Mouse (Mus musculus): ENCODE results near the gene Gm7029.
"Not testable (repeated sequence)": the region's sequence is repeated elsewhere in the genome, so short reads cannot be mapped to it uniquely, and the experiment has no call there.

The Gm7029 gene

DNA sequence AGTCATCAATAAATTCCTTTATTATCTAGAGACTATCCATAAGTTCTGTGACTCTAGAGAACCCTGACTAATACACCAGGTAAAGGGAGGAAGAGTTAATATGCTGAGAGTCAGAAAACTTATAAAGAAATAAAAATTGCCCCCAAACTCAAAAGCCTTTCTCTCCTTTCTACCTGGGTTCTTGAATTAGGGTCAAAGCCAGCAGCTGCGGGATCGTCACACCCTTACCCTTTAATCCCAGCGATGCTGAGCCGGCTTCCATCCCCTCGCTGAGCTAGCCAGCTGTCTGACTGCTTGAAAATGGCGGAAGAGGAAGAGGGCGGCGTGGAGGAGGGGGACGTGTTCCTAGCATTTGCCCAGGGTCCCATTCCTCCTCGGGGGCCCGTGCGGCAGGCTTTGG lies at the start of gene Gm7029:
Gm7029 (plus strand) TSS at position 301 of the 400 bp plus-strand sequence.
- DNase-seq: not testable (repeated sequence)

DNA sequence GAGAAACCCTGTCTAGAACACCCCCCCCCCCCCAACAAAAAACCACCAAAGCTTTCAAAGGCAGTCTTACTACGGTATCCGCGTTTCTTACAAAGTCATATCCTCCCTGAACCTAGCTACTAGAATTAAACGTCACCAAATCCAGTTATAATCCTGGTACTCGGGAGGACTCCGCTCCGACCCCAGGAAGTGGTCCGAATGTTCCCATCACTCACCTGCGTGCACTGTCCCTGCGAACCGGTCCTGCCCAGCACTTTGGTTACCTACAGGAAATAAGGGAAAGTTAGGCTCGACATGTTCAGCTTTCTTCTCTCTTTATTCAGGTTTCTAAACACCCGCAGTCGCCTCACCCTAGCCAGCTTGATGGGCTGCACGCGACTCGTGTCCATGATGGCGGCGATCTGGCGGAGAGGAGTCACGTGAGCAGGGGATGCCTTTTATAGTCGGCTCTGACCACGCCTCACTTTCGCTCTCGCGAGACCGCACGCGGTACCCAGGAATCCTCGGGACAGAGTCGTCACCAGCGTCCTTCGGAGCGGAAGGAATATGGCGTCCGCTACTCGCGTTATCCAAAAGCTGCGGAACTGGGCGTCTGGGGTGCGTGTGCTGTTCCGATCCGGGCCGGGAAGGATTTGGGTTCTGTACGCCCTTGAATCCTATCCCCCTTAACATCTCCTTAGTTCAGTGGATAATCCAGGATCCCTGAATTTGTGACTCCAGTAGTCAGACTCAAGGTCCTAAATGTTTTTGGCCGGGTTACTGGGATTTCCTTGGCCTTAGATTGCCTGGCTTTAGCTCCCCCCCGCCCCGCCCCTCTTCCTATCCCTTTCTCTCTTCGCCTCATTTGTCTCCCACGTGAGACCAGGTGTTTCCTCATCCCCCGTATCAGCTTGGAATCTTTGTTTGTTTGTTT lies 49.3 kb upstream of the Gm7029 start, which contains the start of the genes Rps28 and Ndufa7:
Rps28 (minus strand) TSS at position 479 of the 913 bp plus-strand sequence.
Ndufa7 (plus strand) TSS at position 489 of the 913 bp plus-strand sequence.
- peak; percentile 98 to 99 for DNase-seq

DNA sequence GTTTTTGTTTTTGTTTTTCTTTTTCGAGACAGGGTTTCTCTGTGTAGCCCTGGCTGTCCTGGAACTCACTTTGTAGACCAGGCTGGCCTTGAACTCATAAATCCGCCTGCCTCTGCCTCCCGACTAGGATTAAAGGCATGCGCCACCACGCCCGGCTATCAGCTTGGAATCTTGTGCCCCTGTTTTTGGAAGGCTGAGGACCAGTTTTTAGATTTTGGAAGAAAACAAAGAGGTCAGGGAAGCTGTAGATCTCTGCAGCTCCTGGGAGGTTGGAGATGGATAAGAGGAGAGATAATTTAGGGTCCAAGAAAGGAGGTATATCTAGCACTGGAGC lies 48.7 kb upstream of the Gm7029 start:
- DNase-seq: not testable (repeated sequence)

DNA sequence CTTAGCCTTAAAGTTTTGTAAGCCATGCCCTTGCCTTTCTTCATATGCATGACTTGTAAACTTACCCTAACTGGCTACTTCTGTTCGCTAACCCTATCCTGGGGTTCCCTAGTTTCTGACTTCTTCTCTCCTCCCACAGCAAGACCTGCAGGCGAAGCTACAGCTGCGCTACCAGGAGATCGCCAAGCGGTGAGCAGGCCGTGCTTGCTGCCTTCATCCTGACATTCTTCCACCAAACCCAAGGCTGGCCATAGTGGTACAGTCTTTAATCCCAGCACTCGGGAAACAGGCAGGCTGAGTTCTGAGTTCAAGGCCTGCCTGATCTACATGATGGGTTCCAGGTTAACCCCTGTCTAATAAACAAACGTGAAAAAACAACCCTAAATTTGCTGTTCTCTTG lies 48.2 kb upstream of the Gm7029 start:
- DNase-seq: no peak

DNA sequence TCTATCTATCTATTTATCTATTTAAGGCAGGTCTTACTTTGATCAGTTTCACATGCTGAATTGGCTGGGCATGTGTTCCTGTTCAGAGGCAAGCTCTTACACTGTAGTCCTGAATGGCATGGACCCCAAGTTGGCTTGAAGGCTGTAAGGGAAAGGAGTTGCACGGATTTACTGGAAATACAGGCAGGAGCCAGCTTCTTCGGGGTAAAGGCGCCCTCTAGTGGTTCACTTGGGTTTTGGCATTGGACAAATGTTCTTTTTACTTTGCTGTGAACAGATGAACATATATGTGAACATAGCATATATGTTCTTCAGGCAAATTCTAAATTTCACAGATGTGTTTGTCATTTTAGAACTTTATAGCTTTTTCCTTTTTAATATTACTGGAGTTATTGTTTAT lies 46.8 kb upstream of the Gm7029 start:
- DNase-seq: peak; percentile 66 to 81

DNA sequence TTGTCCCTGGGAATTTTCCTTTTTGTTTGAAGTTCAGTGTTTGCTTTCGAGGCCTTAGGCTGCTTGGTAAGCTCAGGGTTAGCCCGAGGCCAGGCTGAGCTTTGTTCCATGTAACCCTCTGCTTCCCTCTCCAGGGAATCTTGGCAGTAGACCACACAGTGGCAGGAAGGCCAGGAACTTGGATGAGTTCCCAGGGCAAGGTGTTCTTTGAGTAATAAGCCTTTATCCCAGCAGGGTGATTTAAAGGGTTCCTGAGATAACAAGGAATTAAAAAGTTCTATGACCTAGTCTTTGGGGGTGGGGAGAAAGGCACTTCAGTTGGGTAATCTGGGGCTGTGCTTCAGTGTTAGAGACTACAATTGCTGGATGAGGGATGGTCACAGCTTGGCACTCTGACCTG lies 44.7 kb upstream of the Gm7029 start:
- peak; percentile 54 to 71 for DNase-seq

DNA sequence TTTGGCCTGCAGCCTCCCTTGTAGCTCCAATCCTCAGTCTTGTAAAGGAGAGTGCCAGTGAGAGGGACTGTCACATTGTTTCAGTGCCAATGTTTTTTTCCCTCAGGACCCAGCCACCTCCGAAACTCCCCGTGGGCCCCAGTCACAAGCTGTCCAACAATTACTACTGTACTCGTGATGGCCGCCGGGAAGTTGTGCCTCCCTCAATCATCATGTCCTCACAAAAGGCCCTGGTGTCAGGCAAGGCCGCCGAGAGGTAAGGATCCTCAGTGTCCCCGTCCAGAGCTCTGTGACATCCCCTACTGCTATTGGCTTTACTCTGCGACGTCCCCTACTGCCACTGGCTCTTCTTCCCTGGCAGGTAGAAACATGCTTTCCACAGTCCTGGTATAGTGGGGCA lies 44.1 kb upstream of the Gm7029 start:
- DNase-seq: no peak

DNA sequence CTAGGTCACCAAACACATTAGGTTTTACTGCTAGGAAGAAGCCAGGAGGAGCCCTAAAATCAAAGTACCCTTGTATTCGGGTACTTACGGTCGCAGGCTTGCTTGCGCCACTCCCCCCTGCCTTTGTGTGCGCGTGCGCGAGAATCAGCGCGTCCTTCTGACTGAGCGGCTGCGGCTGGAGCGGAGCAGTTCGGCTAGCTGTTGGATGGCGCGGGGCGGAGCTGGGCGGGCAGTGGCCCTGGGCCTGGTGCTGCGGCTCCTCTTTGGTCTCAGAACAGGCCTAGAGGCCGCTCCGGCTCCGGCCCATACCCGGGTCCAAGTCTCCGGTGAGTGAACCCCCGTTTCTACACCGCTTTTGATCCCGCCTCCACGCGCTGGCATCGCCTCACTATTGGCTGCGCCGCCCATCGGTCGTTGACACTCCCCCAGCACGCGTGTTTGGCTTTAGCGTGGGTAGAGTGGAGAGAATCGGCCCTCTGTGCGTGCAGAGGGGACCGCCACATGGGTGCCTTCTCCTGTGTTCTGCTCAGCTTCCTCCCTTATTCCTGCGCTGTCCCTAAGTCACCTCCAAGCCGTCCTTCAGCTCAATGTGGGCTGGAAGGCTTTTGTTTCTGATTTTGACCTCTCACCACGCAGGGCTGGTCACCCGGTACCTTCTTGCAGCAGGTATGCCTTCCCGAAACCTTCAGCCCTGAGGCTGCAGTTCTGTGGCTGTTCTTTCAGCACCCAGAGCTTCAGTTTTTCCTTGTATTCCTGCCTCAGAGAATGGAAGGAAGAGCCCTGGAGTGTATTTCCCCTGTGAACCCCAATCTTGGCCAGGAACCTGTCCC lies 30.5 kb upstream of the Gm7029 start, which contains the start of gene Cd320:
Cd320 (plus strand) TSS at position 126 of the 830 bp plus-strand sequence.
- peak; percentile 91 to 93 for DNase-seq

DNA sequence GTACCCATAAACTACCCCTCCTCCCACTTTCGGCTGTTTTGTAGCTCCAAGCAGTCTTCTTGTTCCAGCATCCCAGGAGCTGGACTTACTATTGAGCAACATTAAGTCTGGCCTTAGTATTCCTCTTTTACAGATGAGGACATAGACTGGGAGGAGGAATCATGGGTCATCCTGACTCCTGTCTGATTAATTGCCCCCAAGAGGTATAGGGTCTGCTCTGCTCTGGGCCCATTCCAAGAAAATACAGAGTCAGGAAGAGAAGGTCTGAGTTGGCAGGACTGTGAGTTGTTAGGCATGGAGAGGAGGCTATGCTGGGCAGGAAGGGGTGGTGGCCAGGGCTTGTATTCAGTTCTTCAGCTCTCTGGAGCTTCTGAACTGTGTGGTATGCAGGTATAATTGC lies 29.4 kb upstream of the Gm7029 start:
- no peak for DNase-seq

DNA sequence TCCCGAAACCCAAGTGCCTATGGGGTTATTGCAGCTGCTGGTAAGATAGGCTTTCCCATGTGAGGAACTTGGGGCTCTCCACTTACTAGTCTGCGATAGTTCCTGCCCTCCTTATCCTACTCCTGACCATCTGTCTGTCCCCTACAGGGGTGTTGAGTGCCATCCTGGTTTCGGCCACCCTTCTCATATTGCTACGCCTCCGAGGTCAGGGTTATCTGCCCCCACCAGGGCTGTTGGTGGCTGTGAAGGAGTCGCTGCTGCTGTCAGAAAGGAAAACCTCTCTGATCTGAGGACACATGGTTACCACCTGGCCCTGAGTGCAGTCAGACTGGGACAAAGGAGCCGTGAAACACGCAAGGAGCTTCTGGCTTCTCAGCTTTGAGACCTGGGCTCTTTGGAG lies 25.5 kb upstream of the Gm7029 start:
- no peak for DNase-seq

DNA sequence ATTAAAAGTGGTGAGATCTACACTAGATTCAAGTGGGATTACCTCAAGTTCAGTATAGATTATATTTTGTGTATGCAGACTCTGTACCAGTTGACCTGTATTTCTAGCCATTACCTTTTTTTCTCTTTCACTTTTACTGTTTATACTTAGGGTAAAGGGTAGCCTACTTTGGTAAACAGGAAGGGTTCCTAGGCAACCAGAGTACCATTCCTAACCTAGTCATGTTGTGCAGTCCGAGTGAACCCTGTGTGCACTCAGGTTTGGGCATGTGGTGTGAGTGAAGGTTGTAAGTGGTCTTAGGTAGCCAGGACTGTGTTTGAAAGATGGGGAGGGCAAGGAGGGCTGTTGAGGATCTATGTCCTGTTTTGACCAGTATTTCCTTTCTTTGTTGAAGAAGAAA lies 22.3 kb upstream of the Gm7029 start:
- no peak for DNase-seq

DNA sequence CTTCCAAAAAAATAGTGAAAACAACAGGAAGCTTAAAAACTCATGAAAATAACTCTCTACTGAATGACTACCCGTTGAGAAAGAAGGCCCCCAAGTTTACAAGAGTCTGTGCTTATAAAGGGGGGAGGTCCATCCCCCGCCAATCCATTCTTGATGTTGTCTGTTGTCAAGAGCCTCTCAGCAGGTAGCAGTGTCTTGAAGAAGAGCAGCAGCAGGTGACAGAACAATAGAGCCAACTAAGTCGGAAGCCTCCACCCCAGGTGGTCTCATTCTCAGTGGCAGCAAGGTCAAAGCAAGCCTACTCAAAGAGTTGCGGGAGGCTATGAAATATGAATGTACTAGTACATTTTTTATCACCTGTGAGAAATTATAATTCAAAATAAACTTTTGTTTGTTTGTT lies 15.8 kb upstream of the Gm7029 start:
- DNase-seq: no peak

DNA sequence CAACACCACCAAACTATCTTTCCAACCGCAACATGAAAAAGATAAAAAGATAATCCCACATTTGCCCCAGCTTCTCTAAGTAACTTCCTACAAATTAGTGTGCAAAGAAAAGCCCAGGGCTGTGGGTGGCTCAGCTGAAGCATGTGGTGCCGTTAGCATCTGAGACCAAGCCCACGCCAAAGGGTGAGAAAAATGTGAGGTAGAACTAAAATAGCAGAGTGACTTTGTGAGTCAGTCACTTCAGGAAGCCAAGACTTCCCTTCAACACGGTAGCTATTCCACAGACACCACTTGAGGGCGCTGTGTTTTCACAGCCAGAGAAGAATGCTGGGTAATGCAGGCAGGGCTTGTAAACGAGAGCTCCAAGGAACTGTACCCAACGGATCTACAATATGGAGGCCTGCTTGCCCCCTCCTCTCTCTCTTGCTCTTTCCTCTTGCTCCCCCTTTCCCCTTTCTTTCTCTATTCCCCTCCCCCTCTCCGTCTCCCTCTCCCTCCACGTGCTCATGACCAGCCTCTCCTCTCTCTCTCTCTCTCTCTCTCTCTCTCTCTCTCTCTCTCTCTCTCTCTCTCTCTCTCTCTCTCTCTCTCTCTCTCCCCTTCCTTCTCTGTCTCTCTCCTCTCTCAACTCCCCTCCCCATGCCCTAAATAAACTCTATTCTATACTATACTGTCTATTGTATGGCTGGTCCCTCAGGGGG lies 8.2 kb upstream of the Gm7029 start:
- DNase-seq: peak; percentile 14 to 21

DNA sequence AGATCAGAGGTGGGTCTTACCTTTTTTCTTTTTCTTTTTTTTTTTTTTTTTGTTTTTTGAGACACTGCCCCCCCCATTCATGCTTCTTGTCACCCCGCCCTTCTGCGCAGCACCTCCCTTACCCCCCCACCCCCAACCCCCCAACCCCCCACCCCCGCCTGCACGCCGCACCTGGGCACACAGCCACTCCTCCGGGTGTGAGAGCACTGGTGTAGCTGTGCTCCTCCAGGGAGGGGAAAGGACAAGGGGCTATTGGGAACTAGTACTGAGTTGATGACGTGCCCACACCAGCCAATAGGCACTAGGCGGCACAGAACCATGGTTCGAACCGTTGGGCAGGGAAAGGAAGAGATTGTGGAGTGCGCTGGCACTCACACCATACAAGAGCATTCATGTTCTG lies 774 bp downstream of the Gm7029 start:
- DNase-seq: peak; percentile 16 to 24

DNA sequence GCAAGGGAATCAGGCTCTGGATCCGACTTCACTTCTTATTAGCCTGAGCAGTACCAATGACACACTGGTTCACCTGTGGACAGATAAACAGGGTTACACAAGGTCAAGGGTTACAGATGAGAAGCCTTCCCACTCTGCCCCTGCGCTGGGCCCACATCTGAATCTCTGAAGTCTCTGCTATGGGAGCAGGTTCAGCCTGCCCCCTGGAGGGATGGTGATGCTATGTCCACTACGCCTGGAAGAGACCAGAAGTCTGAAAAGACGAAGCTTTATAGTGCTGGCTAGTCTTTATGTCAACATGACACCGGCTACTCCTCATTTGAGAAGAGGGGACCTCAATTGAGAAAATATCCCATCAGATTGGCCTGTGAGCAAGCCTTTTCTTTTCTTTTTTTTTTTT lies 2.2 kb downstream of the Gm7029 start:
- DNase-seq: not testable (repeated sequence)

DNA sequence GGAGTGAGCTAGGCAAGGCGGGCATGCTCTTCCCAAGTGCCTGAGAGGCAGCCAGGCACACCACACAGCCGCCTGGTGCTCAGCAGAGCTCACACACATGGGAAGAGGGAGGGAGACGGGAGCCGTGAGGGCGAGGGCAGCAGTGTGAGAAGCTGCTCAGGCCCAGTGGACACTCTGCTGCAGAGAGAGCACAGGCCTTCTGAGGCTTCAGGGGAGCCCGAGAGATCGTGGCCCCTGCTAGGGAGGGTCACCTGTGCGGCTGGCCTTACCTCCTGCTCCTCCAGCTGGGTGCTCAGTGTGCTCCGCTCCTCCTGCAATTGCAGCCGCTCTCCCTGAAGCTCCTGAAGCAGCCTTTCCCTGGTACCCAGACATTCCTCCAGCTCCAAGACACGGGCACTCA lies 10.7 kb downstream of the Gm7029 start:
- not testable (repeated sequence) for DNase-seq

DNA sequence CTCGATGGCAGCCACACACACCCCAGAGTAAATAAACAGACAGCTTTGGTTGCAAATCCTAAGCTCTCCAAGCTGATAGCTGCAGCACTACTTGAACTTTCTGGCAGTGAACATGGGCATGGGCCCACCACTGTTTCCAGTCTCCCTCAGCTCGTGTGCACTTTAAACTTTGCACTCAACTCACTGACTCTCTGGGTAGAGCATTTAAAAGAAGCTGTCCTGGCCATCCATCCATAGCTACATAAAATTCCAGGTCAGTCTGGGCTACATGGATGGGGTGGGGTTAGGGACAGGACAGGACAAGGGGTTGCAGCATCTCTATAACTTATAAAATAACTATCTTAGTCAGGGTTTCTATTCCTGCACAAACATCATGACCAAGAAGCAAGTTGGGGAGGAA lies 14.2 kb downstream of the Gm7029 start:
- not testable (repeated sequence) for DNase-seq

DNA sequence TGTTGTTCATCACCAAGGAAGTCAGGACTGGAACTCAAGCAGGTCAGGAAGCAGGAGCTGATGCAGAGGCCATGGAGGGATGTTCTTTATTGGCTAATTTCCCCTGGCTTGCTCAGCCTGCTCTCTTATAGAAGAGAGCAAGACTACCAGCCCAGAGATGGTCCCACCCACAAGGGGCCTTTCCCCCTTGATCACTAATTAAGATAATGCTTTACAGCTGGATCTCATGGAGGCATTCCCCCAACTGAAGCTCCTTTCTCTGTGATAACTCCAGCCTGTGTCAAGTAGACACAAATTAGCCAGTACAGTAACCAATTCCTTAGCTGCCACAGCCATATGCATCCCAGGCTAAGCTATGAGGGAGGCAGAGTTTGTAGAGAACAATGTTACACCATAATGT lies 14.6 kb downstream of the Gm7029 start:
- not testable (repeated sequence) for DNase-seq

DNA sequence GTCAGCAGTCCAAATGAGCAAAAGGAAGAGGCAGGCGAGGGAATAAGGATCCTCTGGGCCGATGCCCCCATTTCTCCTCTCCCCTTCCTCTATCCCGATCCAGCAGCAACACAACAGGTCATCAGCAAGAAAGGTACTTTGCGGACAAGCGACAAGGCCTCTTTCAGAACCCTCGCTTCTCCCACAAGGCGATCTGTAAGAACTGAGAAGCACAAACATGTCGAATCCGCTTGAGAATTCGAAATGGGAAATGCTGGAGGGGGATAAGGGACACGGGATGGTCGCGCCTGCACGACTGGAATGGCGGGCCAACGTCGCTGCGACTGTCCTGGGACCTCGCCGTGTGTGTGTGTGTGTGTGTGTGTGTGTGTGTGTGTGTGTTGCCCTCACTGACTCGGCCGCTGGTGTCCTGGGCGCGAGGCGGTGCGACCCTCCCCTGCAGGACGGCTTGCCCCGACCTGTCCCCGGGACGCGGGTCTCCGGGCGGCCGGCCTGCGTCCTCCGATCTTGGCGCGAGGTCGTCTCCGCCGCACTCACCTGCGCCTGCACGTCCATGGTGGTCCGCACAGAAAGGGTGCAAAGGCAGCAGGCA lies 16.4 kb downstream of the Gm7029 start:
- DNase-seq: not testable (repeated sequence)

DNA sequence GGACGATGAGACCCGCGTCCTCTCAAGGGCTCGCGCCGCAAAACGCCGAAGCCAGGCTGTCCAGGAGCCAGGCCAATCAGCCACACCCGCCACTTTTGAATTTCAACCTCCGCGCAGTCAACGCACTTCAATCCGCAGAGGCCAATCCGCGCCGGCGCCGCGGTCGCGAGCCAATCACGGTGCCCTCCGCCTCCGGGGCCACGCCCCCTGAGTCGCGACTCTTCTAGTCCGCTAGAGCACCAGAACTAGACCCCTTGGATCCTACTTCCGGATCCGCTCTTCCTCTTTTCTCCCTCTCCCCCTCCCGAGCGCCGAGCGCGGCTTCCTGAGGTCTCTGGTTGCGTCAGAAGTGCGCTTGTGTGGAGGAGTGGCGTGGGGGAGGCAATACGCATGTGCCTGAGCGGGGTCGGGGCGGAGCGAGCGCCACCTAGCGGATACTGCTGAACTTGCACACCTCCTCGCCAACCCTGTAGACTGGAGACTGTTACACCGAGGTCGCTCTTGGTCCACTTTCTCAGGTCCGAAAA lies 17.0 kb downstream of the Gm7029 start, which contains the start of gene Kifc1:
Kifc1 (minus strand) TSS at position 129 of the 527 bp plus-strand sequence.
- peak; percentile 99 to 100 for DNase-seq

DNA sequence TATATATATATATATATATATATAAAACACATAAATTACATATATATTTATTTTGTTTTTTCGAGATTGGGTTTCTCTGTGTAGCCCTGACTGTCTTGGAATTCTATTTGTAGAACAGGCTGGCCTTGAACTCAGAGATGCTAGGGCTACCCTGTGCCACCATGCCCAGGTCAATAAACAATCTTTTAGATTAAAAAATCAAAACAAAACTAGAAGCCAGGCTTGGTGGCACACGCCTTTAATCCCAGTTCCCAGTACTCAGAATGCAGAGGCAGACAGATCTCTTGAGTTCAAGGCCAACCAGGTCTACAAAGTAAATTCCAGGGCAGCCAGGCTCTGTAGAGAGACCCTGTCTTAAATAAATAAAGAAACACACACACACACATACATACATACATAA lies 17.7 kb downstream of the Gm7029 start:
- no peak for DNase-seq

DNA sequence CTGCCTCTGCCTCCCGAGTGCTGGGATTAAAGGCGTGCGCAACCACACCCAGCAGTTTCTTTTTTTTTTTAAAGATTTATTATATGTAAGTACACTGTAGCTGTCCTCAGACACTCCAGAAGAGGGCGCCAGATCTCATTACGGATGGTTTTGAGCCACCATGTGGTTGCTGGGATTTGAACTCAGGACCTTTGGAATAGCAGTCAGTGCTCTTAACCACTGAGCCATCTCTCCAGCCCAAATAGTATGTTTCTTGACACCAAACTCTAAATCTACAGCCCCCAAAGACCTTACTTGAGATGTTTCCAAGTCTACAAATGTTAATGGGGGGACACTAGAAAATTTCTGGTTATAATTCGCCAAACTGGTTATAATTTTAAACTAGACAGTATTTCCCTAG lies 18.3 kb downstream of the Gm7029 start:
- DNase-seq: not testable (repeated sequence)

Measured in cerebellum, postnatal 36 days (tissue).